Mouse (Mus musculus) liver, adult 2 months (tissue): ENCODE measurements around the gene Cntnap5a.

Experiments used
- CTCF ChIP-seq: fragments of 200-500 bp; IDR thresholded peaks from 2 replicates; pipeline ENCODE4 v1.5.1; 2011; ENCODE audit warnings: low read depth, low read length, control low read depth
- POLR2A ChIP-seq: fragments of 200-500 bp; IDR thresholded peaks from 2 replicates; pipeline ENCODE4 v1.6.1; 2011; ENCODE audit warnings: low read length, control low read depth; ENCODE audit not compliant: insufficient read depth; ENCODE audit errors: extremely low read depth

DNA sequence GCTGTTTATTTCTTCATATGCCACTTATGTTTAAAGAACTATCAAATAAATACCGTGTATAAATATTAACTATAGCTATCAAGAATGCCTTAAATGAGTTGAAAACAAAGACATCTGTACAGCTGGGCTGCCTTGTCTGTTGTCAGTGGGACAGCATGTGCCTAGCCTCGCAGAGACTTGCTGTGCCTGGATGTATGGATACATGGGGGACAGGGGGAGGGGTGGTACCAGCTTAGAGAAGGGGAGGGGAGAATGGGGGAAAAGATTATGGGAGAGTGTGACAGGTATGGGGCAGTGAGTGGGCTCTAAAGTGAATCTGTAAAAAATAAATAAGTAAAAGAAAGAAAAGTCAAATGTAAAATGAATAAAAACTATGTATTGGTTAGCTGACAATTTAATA, 681.0 kb downstream of the Cntnap5a start:
- TF ChIP-seq CTCF: no peak
- no peak for TF ChIP-seq POLR2A
